Mouse (Mus musculus): ENCODE measurements around the gene Ppp3ca.

The Ppp3ca gene

DNA sequence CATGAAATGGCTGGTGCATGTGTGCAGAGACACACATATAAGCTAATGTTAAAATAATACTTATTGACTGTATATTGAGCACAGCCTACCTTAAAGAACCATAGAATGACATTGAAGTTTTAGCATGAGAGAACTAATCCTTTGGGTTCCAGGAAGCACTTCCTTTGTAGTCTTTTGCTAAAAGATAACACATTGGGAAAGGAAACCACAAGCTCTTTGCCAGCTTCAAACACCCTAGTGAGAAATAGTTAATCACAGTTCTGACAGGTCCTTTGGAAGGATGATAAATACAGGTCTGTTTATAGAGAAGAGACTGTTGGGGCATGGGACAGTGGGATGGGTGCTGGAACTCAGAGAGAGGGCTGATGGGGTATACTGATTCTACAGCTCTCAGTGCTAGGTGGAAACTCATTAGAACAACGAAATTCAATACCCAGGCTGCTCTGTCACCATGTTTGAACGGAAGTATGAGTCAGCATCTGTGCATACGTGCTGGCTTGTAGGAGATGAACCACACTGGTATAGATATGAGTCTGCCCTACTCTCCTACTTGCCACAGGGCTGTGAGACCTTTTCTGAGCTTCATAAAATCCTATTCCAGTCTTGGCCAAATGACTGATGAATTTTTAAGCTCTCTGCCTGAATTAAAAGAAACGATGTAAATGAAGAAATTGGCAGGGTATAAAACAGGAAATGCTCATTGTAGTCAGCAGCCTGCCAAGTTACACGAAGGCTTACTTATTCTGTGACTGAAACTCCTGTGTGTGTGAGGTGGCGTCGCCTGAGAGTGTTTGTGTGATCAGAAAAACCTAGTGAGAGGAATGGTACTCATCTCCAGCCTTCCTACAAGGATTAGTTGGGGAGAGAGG lies 271.0 kb downstream of the Ppp3ca start:
- DNase-seq, result no peak

DNA sequence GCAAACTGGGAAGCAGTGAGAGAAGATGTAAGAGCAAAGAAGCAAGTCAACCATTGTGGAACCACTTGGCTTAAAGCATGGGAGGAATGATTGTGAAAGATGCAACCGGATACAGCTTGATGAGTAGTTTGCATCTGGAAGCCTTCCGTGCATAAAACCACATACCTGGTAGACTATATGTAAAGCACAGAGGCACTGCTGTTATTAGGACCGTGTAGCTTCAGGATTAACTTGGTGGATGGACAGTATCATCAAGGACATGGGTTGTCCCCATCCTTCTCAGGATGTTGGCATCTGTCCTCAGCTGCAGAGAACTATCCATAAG lies 271.6 kb downstream of the Ppp3ca start:
- no peak for DNase-seq

DNA sequence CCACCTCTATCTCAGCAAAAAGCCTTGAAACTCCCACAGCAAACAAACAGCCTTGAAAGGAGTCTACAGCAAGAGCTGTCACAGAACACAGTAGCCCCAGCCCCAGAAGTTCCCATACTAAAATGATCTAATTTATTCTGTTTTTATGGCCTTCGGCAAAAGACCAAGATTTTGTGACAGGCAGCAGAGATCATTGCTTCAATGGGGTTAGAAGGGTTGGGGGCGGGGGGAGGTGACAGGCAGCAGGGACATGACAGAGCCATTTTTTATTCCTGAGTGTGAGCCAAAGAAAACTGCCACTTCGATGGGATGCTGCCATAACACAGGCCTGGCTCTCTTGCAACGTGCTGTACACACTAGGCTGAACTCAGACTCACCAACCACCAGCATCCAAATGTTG lies 275.6 kb downstream of the Ppp3ca start:
- no peak for DNase-seq

DNA sequence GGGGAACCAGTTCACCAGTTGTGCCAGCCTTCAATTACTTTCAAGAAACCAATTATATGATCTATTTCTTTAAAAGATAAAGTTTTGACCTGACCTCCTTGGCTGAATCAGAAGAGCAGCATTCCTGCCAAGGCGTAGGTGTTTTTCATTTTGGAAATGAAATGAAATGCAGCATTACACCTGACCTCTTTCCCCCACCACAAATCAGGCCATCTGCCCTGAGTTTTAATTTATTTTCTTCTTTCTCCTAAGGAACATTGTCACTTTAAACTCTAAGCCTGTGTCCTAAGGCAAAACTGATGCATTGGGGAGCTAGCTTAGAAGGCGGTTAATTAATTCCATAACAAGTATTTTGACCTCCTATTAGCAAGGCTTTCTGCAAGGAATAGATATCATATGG lies 276.7 kb downstream of the Ppp3ca start:
- DNase-seq, result no peak

DNA sequence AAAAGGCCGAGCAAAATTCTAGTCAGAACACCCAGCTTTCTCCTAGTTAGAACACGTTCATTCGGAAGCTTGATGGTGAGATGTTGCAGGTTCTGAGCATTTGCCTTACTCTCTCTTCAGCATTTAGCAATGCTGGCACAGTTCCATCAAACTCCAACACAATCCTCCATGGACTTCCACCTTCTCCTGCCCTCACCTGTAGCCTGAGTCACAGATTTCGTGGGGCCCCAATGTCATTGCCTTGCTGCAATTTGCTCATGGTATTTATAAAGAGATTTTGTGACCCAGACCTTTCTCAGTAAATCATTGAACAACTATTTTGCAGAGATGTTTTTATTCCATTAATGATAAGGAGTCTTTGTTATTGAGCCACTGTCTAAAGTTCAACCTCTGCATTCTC lies 278.2 kb downstream of the Ppp3ca start:
- no peak for DNase-seq

DNA sequence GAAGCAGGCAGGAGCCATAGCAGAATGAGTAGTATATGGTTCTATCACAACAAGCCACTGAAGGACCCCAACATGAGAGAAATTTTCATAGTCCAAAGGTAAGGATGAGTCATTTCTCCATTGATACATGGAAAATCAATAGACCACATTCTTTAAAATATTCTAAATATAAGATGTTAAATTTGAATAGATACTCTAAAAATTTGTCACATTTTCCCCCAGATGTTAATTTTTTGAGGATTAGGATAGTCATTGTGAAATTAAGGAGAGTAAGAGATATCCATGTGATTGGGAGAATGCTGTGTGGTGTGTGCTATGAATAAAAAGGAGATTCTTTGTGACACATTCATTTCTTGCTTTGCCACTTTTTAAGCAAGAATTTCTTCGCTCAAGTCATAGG lies 281.9 kb downstream of the Ppp3ca start:
- no peak for DNase-seq

DNA sequence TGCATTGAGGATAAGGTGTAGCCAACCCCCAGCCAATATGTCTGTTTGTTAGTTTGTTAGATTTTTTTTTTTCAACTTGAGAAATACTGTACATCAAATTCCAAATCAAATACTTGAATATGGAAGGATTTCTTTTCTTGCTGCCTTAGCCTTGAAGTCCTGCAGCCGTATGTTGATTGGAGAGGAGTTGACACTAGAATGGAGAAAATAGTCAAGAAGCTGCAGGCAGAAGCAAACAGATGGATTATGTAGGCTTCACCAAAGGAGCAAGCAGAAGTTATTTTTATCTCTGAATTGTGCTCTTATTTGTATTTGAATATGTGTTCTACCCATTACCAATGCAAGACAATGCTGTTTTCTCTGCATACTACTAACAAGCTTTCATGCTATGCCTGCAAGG lies 282.9 kb downstream of the Ppp3ca start:
- DNase-seq, result no peak

DNA sequence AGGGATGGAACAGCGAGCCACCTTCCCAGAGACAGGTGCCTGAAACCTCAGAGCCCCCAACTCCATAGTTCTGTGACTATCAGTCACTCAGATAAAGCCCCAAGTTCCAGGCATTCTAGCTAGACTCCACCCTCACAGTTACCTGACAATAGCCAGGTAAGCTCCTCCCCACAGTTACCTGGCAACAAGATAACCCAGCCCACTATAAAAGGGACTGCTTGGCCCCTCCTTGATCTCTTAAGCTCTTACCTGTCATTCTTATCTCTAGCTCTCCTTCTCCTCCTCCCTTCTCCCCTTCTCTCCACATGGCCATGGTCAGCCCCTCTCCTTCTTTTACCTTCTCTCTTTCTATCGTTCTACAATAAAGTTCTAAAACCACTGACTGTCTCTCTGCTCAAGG lies 285.1 kb downstream of the Ppp3ca start:
- no peak for DNase-seq

DNA sequence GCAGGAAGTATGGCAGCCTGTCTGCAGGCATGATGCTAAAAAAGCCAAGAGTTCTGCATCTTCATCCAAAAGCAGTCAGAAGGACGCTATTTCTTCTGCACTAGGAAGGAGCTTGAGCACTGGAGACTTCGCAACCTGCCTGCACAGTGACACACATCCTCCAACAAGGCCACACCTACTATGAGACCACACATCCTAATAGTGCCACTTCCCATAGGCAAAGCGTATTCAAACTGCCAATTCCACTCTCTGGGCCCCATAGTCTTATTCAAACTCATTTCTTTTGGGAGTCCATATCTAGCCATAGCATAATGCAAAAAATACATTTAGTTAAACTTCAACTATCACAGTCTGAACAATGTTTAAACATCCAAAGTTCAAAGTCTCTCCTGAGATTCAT lies 290.4 kb downstream of the Ppp3ca start:
- DNase-seq, result no peak

DNA sequence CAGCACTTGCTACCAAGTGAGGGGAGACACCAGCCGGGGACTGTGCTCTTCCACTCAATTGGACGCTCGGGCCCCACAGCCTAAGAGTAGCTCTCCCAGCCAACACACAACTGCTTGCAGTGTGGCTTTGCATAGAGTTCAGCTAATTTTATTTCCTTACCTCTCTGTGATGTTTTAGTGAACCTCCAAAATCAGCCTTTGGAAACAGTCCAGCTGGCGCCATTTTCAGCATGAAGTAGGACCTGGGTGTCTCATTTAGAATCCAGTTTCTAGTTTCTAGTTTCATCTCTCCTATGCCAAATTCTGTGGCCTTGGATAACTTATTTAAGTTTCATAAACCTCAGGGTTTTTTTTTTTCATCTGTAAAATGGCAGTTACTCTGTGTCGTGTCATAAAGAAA lies 296.9 kb downstream of the Ppp3ca start:
- DNase-seq, result no peak

DNA sequence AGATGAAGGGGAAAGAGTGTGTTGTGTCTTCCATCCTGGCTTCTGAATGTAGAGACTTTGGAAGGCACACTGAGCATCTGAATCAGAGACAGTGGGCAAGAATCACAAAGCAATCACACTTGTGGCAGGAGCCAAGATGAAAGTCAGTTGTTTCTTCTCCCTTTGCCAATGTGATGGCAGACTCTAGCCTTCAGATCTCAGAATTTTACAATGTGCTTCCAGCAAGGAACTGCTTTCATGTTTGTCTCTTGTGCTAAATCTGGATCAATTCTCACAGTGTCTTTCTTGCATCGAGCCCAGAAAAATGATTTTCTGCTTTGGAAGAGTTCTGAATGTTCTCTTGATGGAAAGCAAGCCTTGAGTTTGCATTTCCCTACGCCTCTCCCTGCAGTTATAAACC lies 297.6 kb downstream of the Ppp3ca start:
- DNase-seq, result peak; percentile 11

DNA sequence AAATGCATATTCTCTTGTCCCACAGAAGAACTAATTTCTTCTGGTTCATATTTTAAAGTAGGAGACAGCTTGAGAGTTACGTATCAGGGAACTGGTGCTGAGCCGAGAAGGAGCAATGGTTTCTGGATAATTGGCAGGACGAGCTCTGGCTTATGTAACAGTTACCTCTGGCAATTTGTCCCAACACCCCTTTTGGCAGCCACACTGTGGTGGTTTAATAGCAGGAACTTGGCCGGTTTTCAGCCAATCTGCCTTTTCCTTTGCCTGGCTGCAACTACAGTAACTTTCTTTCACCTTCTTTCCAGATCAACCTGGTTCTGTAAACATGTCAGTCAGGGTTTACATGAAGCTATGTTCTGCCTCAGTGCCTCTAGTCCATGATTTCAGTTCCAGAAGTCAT lies 299.9 kb downstream of the Ppp3ca start:
- DNase-seq, result no peak

DNA sequence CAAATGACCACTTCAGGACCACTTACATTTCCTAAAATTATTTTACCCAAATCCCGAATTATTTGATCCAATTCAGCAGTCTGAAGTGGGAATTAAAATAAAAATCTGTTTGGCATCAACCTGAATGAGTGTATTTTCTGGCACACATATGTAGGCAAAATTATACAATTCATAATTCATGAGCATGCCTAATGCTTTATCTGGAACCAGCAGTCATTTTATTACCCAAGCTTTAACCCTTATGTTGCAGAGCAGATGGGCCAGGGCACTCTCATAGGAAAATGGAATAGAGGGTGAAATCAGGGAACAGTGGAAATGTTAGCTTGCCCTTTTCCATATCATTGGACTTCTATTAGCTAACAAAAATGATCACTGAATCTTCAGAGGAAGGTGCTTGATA lies 307.9 kb downstream of the Ppp3ca start:
- no peak for DNase-seq

DNA sequence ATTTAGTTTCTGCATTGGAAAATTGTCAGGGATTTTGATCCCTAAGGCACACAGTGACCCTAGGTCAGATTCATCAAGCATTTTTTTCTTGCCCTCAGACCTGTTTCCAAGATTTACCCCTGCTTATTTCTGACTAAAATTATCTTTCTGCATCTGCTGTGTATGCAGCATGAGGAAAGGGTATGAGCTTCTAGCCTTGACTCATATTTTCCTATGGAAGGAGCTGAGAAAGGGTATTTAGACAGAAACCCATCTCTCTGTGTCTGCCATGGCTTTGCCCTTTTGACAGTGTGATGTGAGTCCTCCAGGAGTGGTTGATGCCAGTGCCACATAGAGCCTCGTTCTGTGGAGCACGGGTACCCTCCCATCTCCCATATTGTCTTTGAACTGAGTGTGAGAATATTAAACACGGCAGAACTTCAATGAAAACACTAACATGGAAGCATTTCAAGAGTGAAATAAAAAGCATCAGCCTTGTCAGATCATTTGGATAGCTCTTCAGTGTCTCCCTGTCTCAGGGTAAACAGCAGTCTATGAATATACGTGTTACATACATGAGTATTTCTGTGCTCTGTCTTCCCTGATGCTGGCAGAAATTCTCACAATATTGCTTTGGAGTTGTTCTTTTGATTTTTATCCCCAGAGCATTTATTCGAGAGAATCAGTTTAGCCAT lies 311.1 kb downstream of the Ppp3ca start:
- DNase-seq, result no peak

DNA sequence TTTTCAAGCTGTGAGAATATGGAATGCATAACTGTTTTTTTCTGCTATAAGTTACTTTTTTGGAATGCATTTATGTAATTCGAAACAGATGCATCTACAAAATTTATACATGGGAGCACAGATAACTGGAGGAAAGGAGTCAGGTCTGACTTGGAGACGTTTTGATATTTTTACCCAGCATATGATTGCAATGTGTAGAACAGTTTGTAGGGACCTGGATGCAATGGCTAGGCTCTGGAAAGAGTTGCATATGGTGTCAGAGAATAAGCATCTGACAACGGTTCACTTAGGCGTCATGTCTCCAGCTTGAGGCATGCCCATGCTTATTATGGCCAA lies 311.6 kb downstream of the Ppp3ca start:
- DNase-seq, result no peak

DNA sequence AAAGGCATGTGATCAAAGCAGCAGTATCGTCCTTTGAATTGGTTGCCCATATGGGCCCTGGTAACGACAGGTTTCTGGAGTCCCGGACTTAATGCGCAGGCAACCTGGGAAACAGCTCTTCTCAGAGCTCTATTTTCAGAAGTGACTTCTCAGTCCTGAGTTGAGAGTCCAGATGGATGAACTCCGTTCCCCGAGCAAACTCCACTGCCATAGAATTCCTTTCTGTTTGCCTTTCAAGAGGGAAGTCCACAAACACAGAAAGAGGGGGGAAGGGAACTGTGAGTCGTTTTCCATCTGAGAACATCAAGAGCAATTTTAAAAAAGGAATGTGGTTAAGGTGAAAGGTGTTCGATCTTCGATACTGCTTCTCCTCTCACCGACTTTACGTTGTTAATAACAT lies 312.1 kb downstream of the Ppp3ca start:
- DNase-seq, result no peak

DNA sequence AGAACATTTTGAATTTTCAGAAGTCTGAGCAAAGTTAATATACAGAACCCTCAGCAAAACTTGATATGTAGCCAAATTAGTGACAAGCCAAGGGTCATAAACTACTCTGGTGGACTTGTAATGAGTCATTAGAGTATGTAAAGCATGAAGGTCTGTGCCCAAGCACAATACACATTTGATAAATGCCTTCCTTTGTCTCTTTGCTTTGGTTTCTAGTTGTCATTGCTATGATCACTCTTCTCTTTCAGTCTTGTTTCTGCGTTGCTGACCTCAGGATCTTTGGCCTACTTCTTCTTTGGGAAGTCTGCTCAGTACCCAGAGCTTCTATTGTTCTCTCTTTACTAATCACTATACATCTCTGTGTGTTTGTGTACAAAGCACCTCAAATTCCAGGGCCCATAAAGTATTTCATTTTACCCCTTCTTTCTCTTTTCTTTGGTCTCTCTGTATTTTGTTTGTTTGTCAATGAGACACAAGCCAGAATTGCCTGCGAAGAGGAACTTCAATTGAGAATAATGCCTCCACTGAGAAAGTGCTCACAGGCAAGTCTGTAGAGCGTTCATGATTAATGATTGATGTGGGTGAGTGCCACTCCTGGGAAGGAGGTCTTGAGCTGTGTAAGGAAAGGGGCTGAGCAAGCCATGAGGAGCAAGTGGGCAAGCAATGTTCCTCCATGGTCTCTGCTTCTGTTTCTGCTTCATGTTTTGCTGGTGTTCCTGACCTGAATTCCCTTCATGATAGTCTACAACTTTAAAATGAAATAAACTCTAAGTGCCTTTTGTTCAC lies 316.4 kb downstream of the Ppp3ca start:
- no peak for DNase-seq

Data from right cerebral cortex, postnatal 25 days (tissue).